Mouse (Mus musculus): ENCODE measurements around the gene Fgfr2. TPM values are rescaled to one million over a fixed set of nuclear protein-coding genes. Genes with fewer than 3 reads are reported as not detected.
A peak's percentile ranks its signal among the peaks of the same experiment; 100 is the strongest.

Fgfr2 gene
- polyA plus RNA-seq, 1 experiment from 2014 or later, result 39.4 TPM

DNA sequence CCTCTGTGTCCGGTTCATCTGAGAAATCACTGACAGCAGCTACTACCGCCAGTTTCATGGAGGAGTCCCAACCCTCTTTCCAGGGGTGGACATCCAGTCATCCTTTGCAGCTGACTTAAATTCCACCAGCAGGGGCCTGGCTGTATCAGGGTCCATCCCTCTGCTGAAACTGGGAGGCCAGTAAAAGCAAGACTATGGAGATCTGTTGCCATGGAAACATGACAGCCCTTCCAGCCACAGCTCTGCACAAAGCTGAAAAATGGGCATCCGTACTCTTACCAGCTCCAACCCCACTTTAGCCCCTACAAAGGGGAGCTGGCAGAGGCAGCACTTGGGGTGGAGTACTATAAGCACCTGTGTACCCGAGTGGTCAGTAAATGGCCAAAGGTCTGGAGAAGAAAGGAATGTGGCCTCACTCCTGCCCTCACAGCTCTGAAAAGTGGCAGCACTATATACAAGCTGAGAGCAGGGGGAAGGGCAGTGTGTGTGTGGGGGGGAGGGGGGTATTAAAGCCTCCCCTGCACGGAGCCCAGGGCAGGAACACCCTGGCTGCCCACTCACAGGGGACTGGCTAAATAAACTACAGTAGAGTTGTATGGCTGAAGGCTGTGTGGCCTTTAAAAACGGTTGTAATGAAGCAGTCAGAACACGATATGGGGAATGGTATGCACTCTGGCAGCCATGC, 341.9 kb downstream of the Fgfr2 start:
- WGBS, result 7% methylated on average over 7 of the region's 7 CpGs
- Histone ChIP-seq H3K9me3 (no peaks in the 10 kb centered on the region), H3K9ac (replicated peaks) (0 out of 2 replicates have a peak overlapping the region, but pooled peaks have one; percentile 11), H3K4me2 (replicated peaks) (no peak overlapping the region), H3K4me3 (replicated peaks) (no peak overlapping the region), H3K27me3 (no peaks in the 10 kb centered on the region), H3K27ac (peak overlapping the region; percentile 67), H3K4me1 (replicated peaks) (peaks cover 29% of the 10 kb centered on the region), H3K36me3 (peaks cover 28% of the 10 kb centered on the region)
- ATAC-seq, result peak; percentile 85

DNA sequence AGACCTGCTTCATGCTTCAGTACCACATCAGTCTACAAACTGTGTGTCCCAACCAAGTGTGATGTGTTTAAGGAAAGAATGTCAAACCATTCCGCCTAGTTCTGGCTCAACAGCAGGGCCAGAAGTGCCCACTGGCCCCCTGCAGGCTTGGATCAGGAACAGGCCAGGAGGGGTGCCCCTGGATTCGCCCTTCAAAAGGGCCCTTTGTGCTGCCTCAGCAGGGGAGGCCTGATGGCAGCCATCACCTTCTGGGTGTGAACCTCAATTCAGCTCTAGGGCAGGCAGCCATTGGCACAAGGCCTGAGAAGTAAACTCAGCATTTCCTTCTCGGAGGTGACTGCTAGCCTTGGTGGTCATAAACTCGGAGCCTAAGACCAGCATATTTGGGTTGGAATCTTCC, 342.5 kb downstream of the Fgfr2 start:
- peak overlapping the region; percentile 61; the same call in 1 of the 2 replicates for H3K27ac ChIP-seq
- H3K4me1 ChIP-seq (replicated peaks), result peaks cover 25% of the 10 kb centered on the region
- 0 out of 2 replicates have a peak overlapping the region, but pooled peaks have one; percentile 11 for H3K9ac ChIP-seq (replicated peaks)
- no peak overlapping the region for H3K4me2 ChIP-seq (replicated peaks)
- no peak overlapping the region for H3K4me3 ChIP-seq (replicated peaks)
- H3K9me3 ChIP-seq, result no peaks in the 10 kb centered on the region
- no peaks in the 10 kb centered on the region for H3K27me3 ChIP-seq
- peaks cover 32% of the 10 kb centered on the region for H3K36me3 ChIP-seq
- peak; percentile 57; the same call in 1 of the 2 replicates for ATAC-seq
- WGBS, result 39% methylated on average over 4 of the region's 4 CpGs

DNA sequence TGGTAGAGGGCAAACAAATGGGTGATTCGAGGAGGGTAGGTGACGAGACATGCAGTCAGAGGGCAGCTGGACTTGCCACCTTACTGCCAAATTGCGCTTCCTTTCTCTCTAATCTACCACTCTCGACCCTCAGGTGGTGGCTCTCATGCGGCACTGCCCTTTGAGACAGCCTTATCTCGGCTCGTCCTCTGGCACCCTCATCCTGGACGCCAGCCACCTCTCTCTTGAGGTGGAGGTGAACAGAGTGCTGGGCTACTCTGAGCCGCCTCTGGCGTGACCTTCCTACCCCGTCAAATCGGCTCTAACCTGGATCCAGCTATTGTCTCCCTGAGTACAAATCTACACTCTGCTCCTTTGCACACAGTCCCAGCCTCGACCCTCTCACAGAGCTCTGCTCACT, 344.5 kb downstream of the Fgfr2 start:
- Histone ChIP-seq H3K4me3 (replicated peaks) (no peak overlapping the region), H3K4me2 (replicated peaks) (no peak overlapping the region), H3K27me3 (no peaks in the 10 kb centered on the region), H3K9me3 (no peaks in the 10 kb centered on the region), H3K9ac (replicated peaks) (no peak overlapping the region), H3K27ac (no peak overlapping the region), H3K4me1 (replicated peaks) (peaks cover 31% of the 10 kb centered on the region), H3K36me3 (peaks cover 40% of the 10 kb centered on the region)
- 95% methylated on average over 13 of the region's 13 CpGs for WGBS
- ATAC-seq, result no peak

DNA sequence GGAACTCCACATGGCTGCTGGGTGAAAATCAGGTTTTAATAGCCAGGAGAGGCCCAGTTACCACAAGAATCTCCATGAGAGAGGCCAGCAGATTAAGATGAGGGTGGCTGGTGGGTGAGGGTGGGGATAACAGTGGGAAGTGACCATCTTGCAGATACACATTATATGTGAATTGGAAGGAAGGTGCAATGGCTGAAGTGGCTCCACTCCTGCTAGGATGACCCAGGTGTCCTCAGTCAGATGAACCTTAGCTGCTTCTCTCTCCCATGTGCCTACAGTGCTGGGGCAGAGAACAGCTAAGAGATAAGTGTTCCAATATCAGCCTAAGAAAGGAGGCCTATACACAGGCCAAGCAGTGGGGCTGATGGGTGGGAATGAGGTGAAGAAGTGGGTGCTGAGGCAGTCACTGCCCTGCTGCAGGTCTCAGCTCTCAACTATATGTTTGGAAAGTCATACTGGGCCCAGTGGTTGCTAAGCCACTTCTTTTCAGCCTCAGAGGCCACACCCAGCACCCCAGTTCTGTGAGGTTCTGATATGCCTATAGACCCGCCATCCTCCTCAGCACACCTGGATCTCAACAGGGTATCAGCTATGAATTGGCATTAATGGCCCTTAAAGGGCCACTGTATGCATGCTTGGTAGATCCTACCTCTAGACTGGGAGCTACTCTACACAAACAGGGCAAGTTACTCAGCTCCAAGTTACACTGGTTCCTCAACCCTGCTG, 345.3 kb downstream of the Fgfr2 start:
- no peaks in the 10 kb centered on the region for H3K27me3 ChIP-seq
- peaks cover 31% of the 10 kb centered on the region for H3K4me1 ChIP-seq (replicated peaks)
- no peak overlapping the region for H3K4me2 ChIP-seq (replicated peaks)
- ATAC-seq, result no peak
- H3K4me3 ChIP-seq (replicated peaks), result no peak overlapping the region
- no peak overlapping the region for H3K9ac ChIP-seq (replicated peaks)
- H3K36me3 ChIP-seq, result peaks cover 40% of the 10 kb centered on the region
- H3K9me3 ChIP-seq, result no peaks in the 10 kb centered on the region
- WGBS, result 71% methylated on average over 1 of the region's 1 CpGs
- H3K27ac ChIP-seq, result no peak overlapping the region

DNA sequence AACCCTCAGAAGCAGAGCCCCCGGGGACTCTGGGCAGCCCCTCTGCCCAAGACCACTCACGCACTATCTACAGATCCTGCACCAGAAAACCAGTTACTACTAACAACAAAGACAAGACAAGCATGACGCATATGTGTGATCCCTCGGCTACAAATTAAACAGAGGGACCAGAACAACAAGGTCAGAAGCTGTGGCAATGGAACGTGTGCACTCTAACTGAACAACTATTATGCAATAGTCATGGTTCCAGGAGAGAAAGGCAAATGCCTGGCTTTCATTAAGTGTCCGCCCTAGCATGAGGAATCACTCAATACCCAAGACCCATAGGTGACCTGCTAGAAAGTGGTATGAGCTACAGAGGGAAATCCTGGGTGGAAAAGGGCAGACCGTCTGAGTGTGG, 346.0 kb downstream of the Fgfr2 start:
- H3K36me3 ChIP-seq, result peaks cover 40% of the 10 kb centered on the region
- H3K4me3 ChIP-seq (replicated peaks), result no peak overlapping the region
- H3K27me3 ChIP-seq, result no peaks in the 10 kb centered on the region
- no peak overlapping the region for H3K27ac ChIP-seq
- peaks cover 29% of the 10 kb centered on the region for H3K4me1 ChIP-seq (replicated peaks)
- H3K4me2 ChIP-seq (replicated peaks), result no peak overlapping the region
- 92% methylated on average over 7 of the region's 7 CpGs for WGBS
- no peaks in the 10 kb centered on the region for H3K9me3 ChIP-seq
- no peak overlapping the region for H3K9ac ChIP-seq (replicated peaks)
- ATAC-seq, result no peak

DNA sequence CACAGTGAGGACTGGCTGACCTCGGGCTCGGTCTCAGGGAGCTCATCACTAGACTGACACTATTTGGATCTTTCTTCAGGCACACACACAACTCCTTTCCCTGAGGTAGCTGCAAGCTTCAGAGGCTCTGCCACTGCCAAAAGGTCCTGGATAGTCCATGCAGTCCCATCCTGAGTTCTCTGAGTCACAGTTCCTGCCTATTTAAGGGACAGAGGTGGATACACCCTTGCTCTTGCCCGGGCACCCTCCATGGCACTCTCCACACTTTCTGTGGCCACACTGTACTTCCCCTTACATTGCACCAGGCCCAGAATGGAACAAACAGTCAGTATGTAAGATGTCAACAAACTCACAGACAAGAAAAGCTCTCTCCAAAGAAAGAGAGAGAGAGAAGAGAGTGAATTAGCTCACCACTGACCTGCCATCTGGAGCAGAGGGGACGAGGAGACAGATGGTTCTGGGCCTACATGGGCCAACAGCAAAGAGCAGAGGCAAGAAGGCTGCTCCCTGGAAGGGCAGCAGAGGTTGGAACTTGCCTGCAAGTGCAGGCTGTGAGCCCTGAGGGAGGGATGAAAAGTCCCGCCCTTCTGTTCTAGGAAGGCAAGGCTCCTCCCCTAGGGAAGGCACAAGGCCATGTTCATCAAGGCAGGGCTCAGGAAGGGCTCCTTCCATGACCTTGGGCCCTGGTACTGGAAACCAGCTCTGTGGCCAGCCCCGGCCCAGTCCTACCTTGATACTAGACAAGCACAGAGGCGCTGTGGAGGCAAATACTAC, 346.6 kb downstream of the Fgfr2 start:
- Histone ChIP-seq H3K27me3 (no peaks in the 10 kb centered on the region), H3K4me1 (replicated peaks) (peaks cover 23% of the 10 kb centered on the region), H3K4me2 (replicated peaks) (no peak overlapping the region), H3K4me3 (replicated peaks) (no peak overlapping the region), H3K9me3 (no peaks in the 10 kb centered on the region), H3K9ac (replicated peaks) (no peak overlapping the region), H3K27ac (no peak overlapping the region), H3K36me3 (peaks cover 41% of the 10 kb centered on the region)
- ATAC-seq, result no peak
- 91% methylated on average over 7 of the region's 7 CpGs for WGBS

DNA sequence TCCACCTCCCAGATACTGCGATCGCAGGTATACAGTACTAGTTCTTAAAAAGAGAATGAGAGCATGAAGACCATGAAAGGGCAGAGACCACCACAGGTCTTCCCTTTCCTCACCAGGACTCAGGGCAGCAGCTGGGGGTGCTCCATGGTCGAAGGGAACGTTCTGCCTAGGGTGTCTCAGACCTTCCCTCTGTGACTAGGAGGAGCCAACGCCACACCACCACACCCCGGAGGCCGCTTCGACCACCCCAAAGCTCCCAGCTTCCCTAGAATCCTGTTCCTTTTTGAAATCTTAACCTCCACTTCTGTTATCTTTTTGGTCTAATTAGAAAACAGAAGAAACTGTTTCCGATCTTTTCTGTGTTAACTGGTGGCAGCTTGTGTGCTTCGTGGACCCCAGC, 347.2 kb downstream of the Fgfr2 start:
- no peak overlapping the region for H3K4me2 ChIP-seq (replicated peaks)
- no peaks in the 10 kb centered on the region for H3K9me3 ChIP-seq
- H3K36me3 ChIP-seq, result peaks cover 44% of the 10 kb centered on the region
- peaks cover 17% of the 10 kb centered on the region for H3K4me1 ChIP-seq (replicated peaks)
- ATAC-seq, result no peak
- 97% methylated on average over 10 of the region's 10 CpGs for WGBS
- no peak overlapping the region for H3K27ac ChIP-seq
- H3K9ac ChIP-seq (replicated peaks), result no peak overlapping the region
- no peaks in the 10 kb centered on the region for H3K27me3 ChIP-seq
- H3K4me3 ChIP-seq (replicated peaks), result no peak overlapping the region

DNA sequence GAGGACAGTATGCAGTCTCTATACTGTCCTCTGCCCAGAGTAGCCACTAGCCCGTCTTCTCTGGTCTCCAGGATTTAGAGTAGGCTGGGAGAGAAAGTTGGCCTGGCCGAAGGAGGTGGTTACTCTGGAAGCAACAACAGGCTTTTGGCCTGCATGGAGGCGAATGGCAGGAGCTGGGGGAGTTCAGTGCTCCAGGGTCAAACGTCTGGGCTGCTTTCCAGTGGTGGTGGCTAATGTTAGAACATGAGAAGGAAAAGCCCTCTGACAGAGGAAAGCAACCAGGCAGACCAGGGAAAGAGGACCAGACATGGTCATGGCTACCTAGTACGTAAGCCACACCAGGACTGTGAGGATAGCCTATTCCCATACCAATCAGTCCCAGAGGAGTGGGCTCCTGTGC, 347.8 kb downstream of the Fgfr2 start:
- WGBS, result 90% methylated on average over 5 of the region's 5 CpGs
- Histone ChIP-seq H3K4me3 (replicated peaks) (no peak overlapping the region), H3K27ac (no peak overlapping the region), H3K36me3 (peaks cover 44% of the 10 kb centered on the region), H3K9me3 (no peaks in the 10 kb centered on the region), H3K27me3 (no peaks in the 10 kb centered on the region), H3K9ac (replicated peaks) (no peak overlapping the region), H3K4me1 (replicated peaks) (peaks cover 11% of the 10 kb centered on the region), H3K4me2 (replicated peaks) (no peak overlapping the region)
- ATAC-seq, result no peak

DNA sequence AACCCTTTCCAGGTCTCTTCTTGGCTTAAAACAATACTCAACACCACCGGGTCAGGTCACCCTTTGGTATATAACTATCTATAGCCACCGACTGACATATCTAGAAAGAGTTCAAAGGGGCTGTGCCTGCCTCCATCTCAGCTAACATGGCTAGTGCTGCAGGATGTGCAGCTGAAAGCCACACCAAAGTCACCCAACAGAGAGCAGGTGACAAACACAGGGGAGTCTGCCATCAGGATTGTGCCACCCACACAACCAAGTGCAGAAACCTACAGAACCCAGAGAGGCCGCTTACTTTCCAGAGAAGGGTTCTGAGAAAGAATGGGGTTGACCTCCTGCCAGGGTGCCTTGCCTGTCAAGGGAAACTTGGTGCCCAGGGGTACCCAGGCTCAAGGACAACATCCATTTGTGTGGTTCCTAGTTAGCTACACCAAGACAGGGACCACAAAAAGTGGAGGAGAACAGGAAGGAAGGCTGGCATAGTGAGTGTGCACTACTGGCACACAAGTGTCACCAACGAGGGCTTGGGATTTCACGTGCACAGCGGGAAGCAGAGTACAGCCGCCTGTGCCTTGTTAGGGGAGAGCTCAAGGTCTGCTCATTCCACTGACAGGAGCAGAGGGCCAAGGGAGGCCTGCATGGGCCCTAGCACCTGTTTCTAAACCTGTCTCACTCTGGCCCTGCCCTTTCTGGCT, 350.0 kb downstream of the Fgfr2 start:
- no peak for ATAC-seq
- Histone ChIP-seq H3K4me2 (replicated peaks) (no peak overlapping the region), H3K4me1 (replicated peaks) (peaks cover 15% of the 10 kb centered on the region), H3K27ac (no peak overlapping the region), H3K9ac (replicated peaks) (no peak overlapping the region), H3K4me3 (replicated peaks) (no peak overlapping the region), H3K36me3 (peaks cover 34% of the 10 kb centered on the region), H3K27me3 (no peaks in the 10 kb centered on the region), H3K9me3 (no peaks in the 10 kb centered on the region)
- WGBS, result 87% methylated on average over 7 of the region's 7 CpGs

DNA sequence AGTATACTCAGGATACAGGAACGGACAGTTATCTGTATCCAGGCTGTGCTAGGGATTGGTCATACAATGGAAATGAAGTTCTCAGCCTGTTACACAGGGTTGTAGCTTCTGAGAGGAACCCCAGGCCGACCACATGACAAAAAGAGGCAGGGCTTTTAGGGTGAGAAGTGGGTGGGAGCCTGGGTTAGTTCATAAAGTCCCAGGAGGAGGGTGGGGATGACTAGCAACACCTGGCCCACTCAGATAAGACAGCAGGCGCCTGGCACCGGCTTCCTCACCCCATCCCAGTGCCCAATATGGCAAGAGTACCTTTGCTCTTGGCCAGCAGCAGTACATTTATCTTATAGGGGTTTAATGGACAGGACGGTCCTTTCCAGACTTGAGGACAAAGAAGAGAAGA, 350.7 kb downstream of the Fgfr2 start:
- 94% methylated on average over 5 of the region's 5 CpGs for WGBS
- H3K9ac ChIP-seq (replicated peaks), result no peak overlapping the region

DNA sequence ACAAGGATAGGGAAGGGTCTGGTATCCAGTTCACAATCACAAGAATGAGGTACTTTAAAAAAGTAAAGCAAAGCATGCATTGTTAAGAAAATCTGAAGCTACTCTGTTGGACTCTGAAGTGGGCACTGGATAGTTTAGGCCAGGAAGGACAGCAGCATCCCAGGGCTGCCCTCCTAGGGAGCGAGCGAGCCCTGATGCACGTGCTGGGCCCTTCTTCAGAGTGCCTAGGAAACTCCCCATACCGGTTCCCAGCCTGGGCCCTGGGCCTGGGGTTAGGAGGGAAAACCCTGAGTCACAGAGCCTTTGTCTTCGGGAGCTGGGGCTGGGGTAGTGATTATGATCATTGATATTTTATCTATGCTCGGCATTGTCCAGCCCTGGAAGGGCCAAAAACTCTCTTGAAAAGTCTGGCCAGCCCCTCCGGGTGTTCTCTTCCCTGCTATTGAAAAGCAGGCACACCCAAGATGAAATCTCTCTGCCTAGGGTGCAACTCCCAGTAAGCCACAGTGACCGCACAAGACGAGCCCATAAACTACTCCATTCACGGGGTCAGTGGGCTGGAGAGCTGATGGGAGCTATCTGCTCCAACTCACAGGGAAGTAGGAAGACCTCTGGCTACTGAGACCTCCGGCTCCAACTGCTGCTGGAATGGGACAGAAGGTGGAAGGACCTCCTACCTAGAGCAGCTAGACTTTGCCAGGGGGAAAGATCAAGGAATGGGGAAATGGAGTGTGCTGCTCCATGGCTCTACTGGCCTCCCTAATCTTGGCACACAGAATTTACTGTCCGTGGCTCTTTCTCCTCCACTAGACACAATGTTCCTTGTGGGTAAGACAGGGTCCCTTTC, 354.4 kb downstream of the Fgfr2 start:
- Histone ChIP-seq H3K4me1 (replicated peaks) (peaks cover 35% of the 10 kb centered on the region), H3K4me2 (replicated peaks) (no peak overlapping the region), H3K27me3 (no peaks in the 10 kb centered on the region), H3K36me3 (peaks cover 9% of the 10 kb centered on the region; the same call in 1 of the 2 replicates), H3K27ac (0 out of 2 replicates have a peak overlapping the region, but pooled peaks have one; percentile 73), H3K4me3 (replicated peaks) (no peak overlapping the region), H3K9me3 (no peaks in the 10 kb centered on the region), H3K9ac (replicated peaks) (no peak overlapping the region)
- ATAC-seq, result no peak
- 80% methylated on average over 12 of the region's 12 CpGs for WGBS

More for the DNA sequence above, 350.7 kb downstream of the Fgfr2 start:
- Histone ChIP-seq H3K4me1 (replicated peaks) (peaks cover 22% of the 10 kb centered on the region), H3K4me2 (replicated peaks) (no peak overlapping the region), H3K9me3 (no peaks in the 10 kb centered on the region), H3K4me3 (replicated peaks) (no peak overlapping the region), H3K27me3 (no peaks in the 10 kb centered on the region), H3K27ac (no peak overlapping the region), H3K36me3 (peaks cover 27% of the 10 kb centered on the region)
- no peak for ATAC-seq

All from midbrain, embryonic 13.5 days (tissue).